Mouse (Mus musculus) G1E (cell line): ENCODE measurements around the gene Tmem69. TPM values are rescaled to one million over a fixed set of nuclear protein-coding genes. Genes with fewer than 3 reads are reported as not detected.

Source experiments
- ATAC-seq: 2 replicates; pipeline ENCODE4 v1.8.0; 2016; ENCODE audit warnings: mild to moderate bottlenecking; ENCODE audit not compliant: insufficient number of reproducible peaks, poor library complexity, low FRiP score, severe bottlenecking; ENCODE audit errors: extremely low read depth
- DNase-seq: peaks from one replicate; pipeline ENCODE4 v3.0.0; 2012; ENCODE audit warnings: low spot score
- H3K27me3 ChIP-seq: 2 replicates; pipeline ENCODE4 v1.6.1; 2012; ENCODE audit warnings: mild to moderate bottlenecking, low read length, inconsistent platforms; ENCODE audit not compliant: insufficient read depth
- H3K36me3 ChIP-seq: replicated peaks from 2 replicates; pipeline ENCODE3; 2012; ENCODE audit warnings: mild to moderate bottlenecking, inconsistent platforms
- H3K4me1 ChIP-seq: 2 replicates; pipeline ENCODE4 v1.6.1; 2012; ENCODE audit warnings: low read depth, low read length, inconsistent platforms, mixed read lengths; ENCODE audit not compliant: insufficient read depth
- H3K4me3 ChIP-seq: 2 replicates; pipeline ENCODE4 v1.5.1; 2012; ENCODE audit warnings: low read depth, mild to moderate bottlenecking, inconsistent platforms, low read length, moderate library complexity, mixed read lengths
- H3K9me3 ChIP-seq: replicated peaks from 2 replicates; pipeline ENCODE4 v1.6.1; 2012; ENCODE audit warnings: inconsistent platforms
- CTCF ChIP-seq: IDR thresholded peaks from 2 replicates; pipeline ENCODE4 v1.5.1; 2012; ENCODE audit warnings: low read depth, low read length, inconsistent platforms, mixed read lengths
- GATA1 ChIP-seq: IDR thresholded peaks from 2 replicates; pipeline ENCODE4 v1.6.1; 2012; ENCODE audit warnings: borderline replicate concordance, low read length, inconsistent platforms, mixed read lengths
- GATA2 ChIP-seq: IDR thresholded peaks from 2 replicates; pipeline ENCODE4 v1.6.1; 2012; ENCODE audit warnings: low read depth, low read length, inconsistent platforms, borderline replicate concordance
- POLR2AphosphoS5 ChIP-seq: IDR thresholded peaks from 2 replicates; pipeline ENCODE4 v1.6.1; 2012; ENCODE audit warnings: low read depth, low read length, inconsistent platforms; ENCODE audit not compliant: insufficient replicate concordance
- TAL1 ChIP-seq: conservative IDR thresholded peaks from 2 replicates; pipeline ENCODE4 v1.6.1; 2012; ENCODE audit warnings: low read depth, low read length, inconsistent platforms, mixed read lengths
- polyA plus RNA-seq: library from polyadenylated mRNA; stranded (reverse); fragments of >175 nt; gene quantifications from 2 replicates; pipeline ENCODE4 v1.2.3, GENCODE M21; 2012
- total RNA-seq, 2 experiments: library from RNA; stranded (forward) in 1 of 2; stranded (reverse) in 1 of 2; fragments of 200-1000 nt in 1 of 2; fragments of >200 nt in 1 of 2; fragmentation: Nextera tagmentation in 1 of 2; gene quantifications; 2 replicates each; pipeline ENCODE4 v1.2.3; 2014 to 2017

The Tmem69 gene
- total and polyA plus RNA-seq, 3 experiments, result 5.6 to 99.9 (median 23.2) TPM

DNA sequence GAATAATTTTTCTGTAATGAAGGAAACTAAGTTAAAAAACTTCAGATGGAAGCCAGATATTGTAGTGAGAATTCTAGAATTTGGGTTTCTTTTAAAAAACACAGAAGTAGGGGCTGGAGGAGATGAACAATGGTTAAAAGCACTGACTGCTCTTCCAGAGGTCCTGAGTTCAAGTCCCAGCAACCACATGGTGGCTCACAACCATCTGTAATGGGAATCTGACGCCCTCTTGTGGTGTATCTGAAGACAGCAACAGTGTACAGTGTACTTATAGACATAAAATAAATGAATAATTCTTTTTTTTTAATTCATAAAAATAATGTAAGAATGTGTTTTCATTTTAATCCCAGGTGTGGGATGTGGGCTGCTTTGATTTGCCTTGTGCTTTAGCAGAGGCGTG is 24.6 kb downstream of the Tmem69 start:
- Histone ChIP-seq H3K9me3 (no peaks in the 10 kb centered on the region), H3K36me3 (peaks cover 36% of the 10 kb centered on the region), H3K27me3 (no peaks in the 10 kb centered on the region), H3K4me3 (no peak overlapping the region), H3K4me1 (peaks cover under 1% of the 10 kb centered on the region; the same call in 1 of the 2 replicates)
- ATAC-seq (no peak), DNase-seq (no peak)
- TF ChIP-seq GATA1, result no peak
- TF ChIP-seq POLR2AphosphoS5, result no peak
- no peak for TF ChIP-seq TAL1
- no peak for TF ChIP-seq GATA2
- TF ChIP-seq CTCF, result no peak

DNA sequence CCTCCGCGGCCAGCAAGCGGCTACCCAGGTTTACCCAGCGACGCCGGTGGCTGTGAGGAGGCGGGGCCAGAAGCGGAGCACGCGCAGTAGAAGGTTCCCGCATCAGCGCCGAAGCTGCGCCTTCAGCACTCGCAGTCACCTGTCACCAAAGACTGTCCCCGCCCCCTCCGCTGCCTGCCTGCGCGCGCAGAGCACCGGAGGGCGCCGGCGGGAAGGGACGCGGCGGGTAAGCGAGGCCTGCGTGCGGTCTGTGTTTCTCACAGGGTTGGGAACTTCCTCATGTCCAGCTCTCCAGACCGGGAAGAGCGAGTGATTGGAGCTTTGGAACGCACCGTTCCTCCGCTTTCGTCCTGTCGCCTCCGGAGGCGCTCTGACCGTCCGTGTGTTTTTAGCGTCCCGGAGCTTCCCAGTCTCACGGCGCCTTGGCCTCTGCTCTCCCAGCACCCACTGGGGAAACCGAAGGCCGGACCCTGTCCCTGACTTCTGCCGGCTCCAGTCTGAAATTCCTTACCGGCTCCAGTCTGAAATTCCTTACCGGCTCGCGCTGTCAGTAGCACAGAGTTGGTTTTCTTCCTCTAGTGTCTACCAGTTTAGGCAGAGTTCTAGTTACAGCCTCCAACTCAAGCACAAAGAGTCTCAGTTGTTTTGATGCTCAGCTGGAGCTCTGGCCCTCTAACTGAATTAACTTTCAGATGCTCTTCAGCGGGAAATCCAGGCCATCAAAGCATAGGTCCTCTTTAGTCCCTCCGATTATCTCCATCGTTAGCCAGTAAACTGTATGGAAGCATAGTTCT is 48.1 kb downstream of the Tmem69 start, which contains the start of gene Ipp:
Gene Ipp, plus strand, starts transcription at position 125 of the 794 bp plus-strand sequence.
- H3K4me1 ChIP-seq, result peaks cover 18% of the 10 kb centered on the region
- no peaks in the 10 kb centered on the region for H3K9me3 ChIP-seq
- H3K36me3 ChIP-seq, result peaks cover 10% of the 10 kb centered on the region
- ATAC-seq, result peak; percentile 85
- peak; percentile 90 for DNase-seq
- TF ChIP-seq TAL1 (no peak), POLR2AphosphoS5 (no peak), GATA1 (no peak), CTCF (no peak), GATA2 (no peak)
- no peaks in the 10 kb centered on the region for H3K27me3 ChIP-seq
- peak within 1 kb of the TSS; percentile 77 for H3K4me3 ChIP-seq

DNA sequence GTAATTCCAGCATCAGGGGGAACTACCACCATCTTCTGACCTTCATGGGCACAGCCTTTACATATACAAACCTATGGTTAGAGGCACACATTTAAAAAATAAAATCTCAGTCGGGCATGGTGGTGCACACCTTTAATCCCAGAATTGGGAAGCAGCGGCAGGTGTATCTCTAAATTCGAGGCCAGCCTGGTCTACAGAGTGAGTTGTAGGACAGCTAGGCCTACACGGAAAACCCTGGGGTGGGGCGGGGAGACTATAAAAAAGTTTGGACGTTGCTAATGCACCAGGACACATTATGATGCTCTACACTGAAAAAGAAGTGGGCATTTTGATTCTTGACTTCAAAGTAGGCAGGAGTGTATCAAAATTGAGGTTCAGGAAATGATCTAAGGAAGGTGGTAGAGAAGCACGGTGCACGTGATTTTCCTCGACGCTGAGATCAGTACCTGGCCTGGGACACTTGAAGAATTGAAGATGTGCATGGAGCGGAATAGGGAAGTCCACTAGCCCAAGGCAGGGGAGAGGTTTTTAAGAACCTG is 48.8 kb downstream of the Tmem69 start:
- no peaks in the 10 kb centered on the region for H3K27me3 ChIP-seq
- DNase-seq, result no peak
- H3K4me1 ChIP-seq, result peaks cover 18% of the 10 kb centered on the region
- peaks cover 10% of the 10 kb centered on the region for H3K36me3 ChIP-seq
- ATAC-seq, result no peak
- no peaks in the 10 kb centered on the region for H3K9me3 ChIP-seq
- no peak for TF ChIP-seq GATA1
- TF ChIP-seq CTCF, result no peak
- no peak for TF ChIP-seq TAL1
- no peak for TF ChIP-seq GATA2
- TF ChIP-seq POLR2AphosphoS5, result no peak
- H3K4me3 ChIP-seq, result peak overlapping the region; percentile 77

Other genes starting within 250 kb of the Tmem69 start
- gene Mast2, start 91.8 kb downstream of the Tmem69 start, total RNA-seq (2014; fragmentation: Nextera tagmentation), result 52.8 and 64.7 TPM in 2 replicates
- gene Mast2, start 91.8 kb downstream of the Tmem69 start, total RNA-seq (2017), result 10.4 and 10.7 TPM in 2 replicates
- gene Mast2, start 91.8 kb downstream of the Tmem69 start, polyA plus RNA-seq, result 54.9 and 63.0 TPM in 2 replicates
- gene Ipp, start 48.4 kb downstream of the Tmem69 start, total RNA-seq (2014; fragmentation: Nextera tagmentation), result 8.5 and 11.8 TPM in 2 replicates
- gene Ipp, start 48.4 kb downstream of the Tmem69 start, total RNA-seq (2017), result 11.8 and 14.0 TPM in 2 replicates
- 2.0 and 2.1 TPM in 2 replicates for gene Ipp, start 48.4 kb downstream of the Tmem69 start, polyA plus RNA-seq
- gene Gpbp1l1, start 1.7 kb upstream of the Tmem69 start, total RNA-seq (2014; fragmentation: Nextera tagmentation), result 193 and 233 TPM in 2 replicates
- gene Gpbp1l1, start 1.7 kb upstream of the Tmem69 start, total RNA-seq (2017), result 158 and 191 TPM in 2 replicates
- gene Gpbp1l1, start 1.7 kb upstream of the Tmem69 start, polyA plus RNA-seq, result 10.4 and 12.7 TPM in 2 replicates
- gene Ccdc17, start 40.7 kb upstream of the Tmem69 start, total RNA-seq (2014; fragmentation: Nextera tagmentation), result 5.8 and 6.2 TPM in 2 replicates
- 5.0 and 5.9 TPM in 2 replicates for gene Ccdc17, start 40.7 kb upstream of the Tmem69 start, total RNA-seq (2017)
- gene Ccdc17, start 40.7 kb upstream of the Tmem69 start, polyA plus RNA-seq, result 0.37 and 0.83 TPM in 2 replicates
- 134 and 149 TPM in 2 replicates for gene Nasp, start 72.0 kb upstream of the Tmem69 start, total RNA-seq (2014; fragmentation: Nextera tagmentation)
- 315 and 326 TPM in 2 replicates for gene Nasp, start 72.0 kb upstream of the Tmem69 start, total RNA-seq (2017)
- gene Nasp, start 72.0 kb upstream of the Tmem69 start, polyA plus RNA-seq, result 11.9 and 25.8 TPM in 2 replicates
- gene Akr1a1, start 95.7 kb upstream of the Tmem69 start, total RNA-seq (2014; fragmentation: Nextera tagmentation), result 361 and 367 TPM in 2 replicates
- 830 and 919 TPM in 2 replicates for gene Akr1a1, start 95.7 kb upstream of the Tmem69 start, total RNA-seq (2017)
- gene Akr1a1, start 95.7 kb upstream of the Tmem69 start, polyA plus RNA-seq, result 138 and 154 TPM in 2 replicates
- gene Prdx1, start 129.6 kb upstream of the Tmem69 start, total RNA-seq (2014; fragmentation: Nextera tagmentation), result 113 and 129 TPM in 2 replicates
- 298 and 303 TPM in 2 replicates for gene Prdx1, start 129.6 kb upstream of the Tmem69 start, total RNA-seq (2017)
- 14.8 and 16.1 TPM in 2 replicates for gene Prdx1, start 129.6 kb upstream of the Tmem69 start, polyA plus RNA-seq
- gene Mmachc, start 152.5 kb upstream of the Tmem69 start, total RNA-seq (2014; fragmentation: Nextera tagmentation), result 48.9 and 53.1 TPM in 2 replicates
- 13.9 and 19.6 TPM in 2 replicates for gene Mmachc, start 152.5 kb upstream of the Tmem69 start, total RNA-seq (2017)
- gene Mmachc, start 152.5 kb upstream of the Tmem69 start, polyA plus RNA-seq, result 1.6 and 1.8 TPM in 2 replicates
- gene Ccdc163, start 152.6 kb upstream of the Tmem69 start, total RNA-seq (2014; fragmentation: Nextera tagmentation), result 25.6 and 44.0 TPM in 2 replicates
- 20.4 and 28.5 TPM in 2 replicates for gene Ccdc163, start 152.6 kb upstream of the Tmem69 start, total RNA-seq (2017)
- 2.6 and 4.0 TPM in 2 replicates for gene Ccdc163, start 152.6 kb upstream of the Tmem69 start, polyA plus RNA-seq
- gene Tesk2, start 165.0 kb upstream of the Tmem69 start, total RNA-seq (2014; fragmentation: Nextera tagmentation), result 5.1 and 6.6 TPM in 2 replicates
- 4.8 TPM in 2 replicates for gene Tesk2, start 165.0 kb upstream of the Tmem69 start, total RNA-seq (2017)
- 1.3 and 1.5 TPM in 2 replicates for gene Tesk2, start 165.0 kb upstream of the Tmem69 start, polyA plus RNA-seq